Mouse (Mus musculus) embryonic fibroblast, embryonic 13.5 days (primary cell): ENCODE measurements around the gene Speer4e. TPM values are rescaled to one million over a fixed set of nuclear protein-coding genes. Genes with fewer than 3 reads are reported as not detected.
"Not testable (repeated sequence)": the region's sequence is repeated elsewhere in the genome, so short reads cannot be mapped to it uniquely, and the experiment has no call there.

Experiments used
- H3K27ac ChIP-seq: 2 replicates; pipeline ENCODE4 v1.5.1; 2012; ENCODE audit warnings: low read length, control low read depth, inconsistent platforms; ENCODE audit not compliant: insufficient read depth
- H3K4me1 ChIP-seq: 2 replicates; pipeline ENCODE4 v1.6.1; 2011; ENCODE audit warnings: low read length; ENCODE audit not compliant: control insufficient read depth, insufficient read depth
- H3K4me3 ChIP-seq: 2 replicates; pipeline ENCODE4 v1.5.1; 2011; ENCODE audit warnings: mild to moderate bottlenecking, control low read depth, low read length; ENCODE audit not compliant: insufficient read depth
- CTCF ChIP-seq: IDR thresholded peaks from 2 replicates; pipeline ENCODE4 v1.5.1; 2011; ENCODE audit warnings: mild to moderate bottlenecking, control low read depth, low read length, moderate library complexity, borderline replicate concordance; ENCODE audit not compliant: insufficient read depth
- POLR2A ChIP-seq: IDR thresholded peaks from 2 replicates; pipeline ENCODE4 v1.6.1; 2011; ENCODE audit warnings: low read depth, mild to moderate bottlenecking, control low read depth, low read length, moderate library complexity
- polyA plus RNA-seq: library from polyadenylated mRNA; stranded (reverse); fragments of >200 nt; gene quantifications from 2 replicates; pipeline ENCODE4 v1.2.4, GENCODE M21; 2011; ENCODE audit warnings: low read depth; ENCODE audit not compliant: missing spikeins, insufficient read length

Speer4e gene
- polyA plus RNA-seq, 1 experiment: not detected

DNA sequence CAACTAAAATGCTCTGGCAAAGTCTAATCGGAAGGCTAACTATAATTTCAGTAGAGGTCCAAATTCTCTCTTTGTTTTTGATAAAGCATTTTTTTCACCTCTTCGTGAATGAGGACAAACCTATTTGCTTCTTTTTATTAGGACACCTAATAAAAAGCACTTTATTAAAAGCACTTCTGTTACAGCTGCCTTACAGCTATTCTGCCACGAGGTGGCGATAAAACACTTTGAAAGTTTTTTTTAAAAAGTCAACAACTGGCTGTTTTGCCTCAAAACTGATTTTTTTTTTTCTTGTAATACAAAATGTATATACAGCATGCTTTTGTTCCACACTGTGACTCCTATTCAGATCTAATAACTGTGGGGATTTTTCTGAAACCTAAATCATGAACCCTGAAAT lies 11.2 kb downstream of the Speer4e start:
- H3K27ac ChIP-seq, H3K4me3 ChIP-seq, H3K4me1 ChIP-seq: not testable (repeated sequence)

DNA sequence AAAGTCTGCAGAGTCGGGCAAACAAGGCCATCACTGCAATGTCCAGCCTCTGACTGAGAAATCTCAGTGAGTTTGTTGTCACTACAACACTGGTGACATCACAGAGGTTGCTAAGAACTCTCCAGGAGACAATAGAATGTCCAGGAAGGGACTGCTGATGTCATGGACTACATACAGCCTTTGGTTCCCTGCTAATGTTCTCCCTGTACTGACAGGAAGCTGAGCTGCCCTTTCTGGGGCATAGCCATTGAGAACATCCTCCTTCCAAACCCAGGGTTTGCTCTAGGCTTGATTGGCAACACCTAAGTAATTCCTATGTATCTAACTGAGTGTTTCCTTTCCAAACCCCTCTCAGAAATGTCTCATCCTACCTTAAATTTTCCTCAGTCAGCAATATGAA lies 23.4 kb downstream of the Speer4e start, which contains the start of gene Gm9758:
Gm9758 (minus strand) TSS at position 101 of the 400 bp plus-strand sequence.
- H3K4me1 ChIP-seq, H3K27ac ChIP-seq, H3K4me3 ChIP-seq: not testable (repeated sequence)

GRCm38 (mm10) chr5:14914361-14914760 lies 23.9 kb downstream of the Speer4e start:
- not testable (repeated sequence) for H3K4me3 ChIP-seq, H3K4me1 ChIP-seq, H3K27ac ChIP-seq

GRCm38 (mm10) chr5:14903539-14903938 lies 34.7 kb downstream of the Speer4e start:
- not testable (repeated sequence) for H3K4me3 ChIP-seq, H3K27ac ChIP-seq, H3K4me1 ChIP-seq

DNA sequence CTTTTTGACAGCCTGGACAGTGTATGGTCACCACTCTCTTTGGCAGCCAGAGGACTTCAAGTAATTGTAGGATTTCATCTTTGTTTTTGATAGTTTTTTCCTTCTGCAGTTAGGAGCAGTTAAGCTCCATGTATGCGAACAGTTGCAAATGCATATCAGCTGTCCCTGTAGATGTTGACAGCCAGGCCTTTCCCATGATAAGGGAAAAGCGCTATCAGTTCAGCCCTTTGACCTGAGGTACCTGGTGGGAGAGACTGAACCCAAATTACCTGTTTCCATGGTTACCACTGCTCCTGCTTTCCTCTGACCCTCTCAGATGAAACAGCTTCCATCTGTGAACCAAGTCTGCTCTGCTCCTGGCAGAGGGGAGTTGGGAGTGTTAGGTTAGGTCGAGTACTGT lies 46.0 kb downstream of the Speer4e start:
- H3K4me3 ChIP-seq: no peak overlapping the region
- TF ChIP-seq CTCF (no peak), POLR2A (no peak)

DNA sequence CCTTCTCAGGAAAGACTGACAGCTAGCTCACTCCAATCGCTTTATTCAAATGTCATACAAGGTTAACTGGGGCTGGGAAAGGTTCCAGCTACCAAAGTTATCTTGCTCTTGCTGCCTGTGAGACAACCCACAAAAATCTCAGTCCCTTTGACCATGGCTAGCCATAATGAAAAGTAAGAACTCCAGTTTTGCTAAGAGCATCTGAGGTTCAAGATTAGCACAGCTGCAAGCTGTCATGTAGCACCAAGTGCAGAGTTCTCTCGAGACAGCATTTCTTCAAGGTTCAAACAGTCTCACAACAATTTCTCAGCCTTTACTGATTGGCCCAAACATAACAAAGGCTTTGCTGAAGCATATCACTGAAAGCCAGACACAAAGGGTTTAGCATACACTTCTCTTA lies 52.9 kb downstream of the Speer4e start:
- not testable (repeated sequence) for H3K27ac ChIP-seq, H3K4me1 ChIP-seq, H3K4me3 ChIP-seq

More for the DNA sequence above, 46.0 kb downstream of the Speer4e start:
- H3K27ac ChIP-seq: no peak overlapping the region
- no peaks in the 10 kb centered on the region for H3K4me1 ChIP-seq

Other genes starting within 250 kb of the Speer4e start
- gene Gm9758, start 23.5 kb downstream of the Speer4e start, polyA plus RNA-seq: not detected in 2 replicates
- not detected in 2 replicates for gene Gm10354, start 40.5 kb upstream of the Speer4e start, polyA plus RNA-seq
- not detected in 2 replicates for gene Gm17019, start 94.6 kb upstream of the Speer4e start, polyA plus RNA-seq